In genomic region chr7:128408265-128408664, GRCm38 (mm10) we compare ENCODE assay signal across 8 mouse cellular contexts. TPM values are rescaled to one million over a fixed set of nuclear protein-coding genes. Genes with fewer than 3 reads are reported as not detected.
A peak's percentile ranks its signal among the peaks of the same experiment; 100 is the strongest.
DNase-seq lines count a peak whose midpoint lies in the region; ATAC-seq lines count a peak whose summit lies in the region.
"Had no signal": no experiment of that assay in that cellular context is flagged by ENCODE, and none has a peak within 500 bp of the region (broad histone marks: within the 10 kb centered on the region; RNA-seq: fewer than 3 reads in every experiment).

No protein-coding gene starts in this region.

- DNase-seq in kidney, postnatal 4 days, result peak; percentile 21 to 32
- no peak for DNase-seq in kidney, postnatal 25 days
- peak; percentile 63 for DNase-seq in thymus, postnatal 4 days
- DNase-seq in thymus, postnatal 36 days, result no peak
- DNase-seq in T-cell, adult 2 months (ENCODE audit: low spot score), result peak; percentile 32
- DNase-seq: gastrocnemius, adult 2 months had no signal

- no peak for ATAC-seq in inflammation-experienced regulatory T-cells, adult 6 months
- ATAC-seq in erythroid progenitor cell, adult 5-6 weeks (replicated peaks; ENCODE audit: low FRiP score, poor library complexity, severe bottlenecking), result no peak

RNA-seq across cellular contexts. Expression of gene Rgs10, which starts 10.3 kb away (rescaled TPM):
- polyA plus RNA-seq in inflammation-experienced regulatory T-cells, adult 6 months (2017; shearing (Covaris generic)), result 100 to 1,000 TPM in 2 of 3 experiments, 10 to 100 TPM in 1; 53.2 to 448 (median 275) TPM
- 43.2 and 50.1 TPM in 2 replicates for total RNA-seq in erythroid progenitor cell, adult 5-6 weeks (2015; ENCODE audit: low replicate concordance)
- total RNA-seq in erythroid progenitor cell, adult 5-6 weeks (2017; ENCODE audit: low replicate concordance), result 37.1 and 46.5 TPM in 2 replicates

RNA-seq across cellular contexts. Expression of gene Tial1, which starts 53.3 kb away (rescaled TPM):
- polyA plus RNA-seq in inflammation-experienced regulatory T-cells, adult 6 months (2017; shearing (Covaris generic)), result 10 to 100 TPM; 29.1 to 55.1 (median 33.0) TPM
- total RNA-seq in erythroid progenitor cell, adult 5-6 weeks (2015; ENCODE audit: low replicate concordance), result 249 and 259 TPM in 2 replicates
- total RNA-seq in erythroid progenitor cell, adult 5-6 weeks (2017; ENCODE audit: low replicate concordance), result 89.1 and 150 TPM in 2 replicates

Comparison
In these comparisons a context has a peak if more than half of its experiments do, and no peak if none do; other contexts are left out.
1. DNase-seq: peak in kidney, postnatal 4 days (2 of 2), thymus, postnatal 4 days (single experiment) and T-cell, adult 2 months (single experiment); none in kidney, postnatal 25 days (0 of 2) and thymus, postnatal 36 days (0 of 2).